ENCODE assay signal across 8 mouse cellular contexts in the genomic region with DNA sequence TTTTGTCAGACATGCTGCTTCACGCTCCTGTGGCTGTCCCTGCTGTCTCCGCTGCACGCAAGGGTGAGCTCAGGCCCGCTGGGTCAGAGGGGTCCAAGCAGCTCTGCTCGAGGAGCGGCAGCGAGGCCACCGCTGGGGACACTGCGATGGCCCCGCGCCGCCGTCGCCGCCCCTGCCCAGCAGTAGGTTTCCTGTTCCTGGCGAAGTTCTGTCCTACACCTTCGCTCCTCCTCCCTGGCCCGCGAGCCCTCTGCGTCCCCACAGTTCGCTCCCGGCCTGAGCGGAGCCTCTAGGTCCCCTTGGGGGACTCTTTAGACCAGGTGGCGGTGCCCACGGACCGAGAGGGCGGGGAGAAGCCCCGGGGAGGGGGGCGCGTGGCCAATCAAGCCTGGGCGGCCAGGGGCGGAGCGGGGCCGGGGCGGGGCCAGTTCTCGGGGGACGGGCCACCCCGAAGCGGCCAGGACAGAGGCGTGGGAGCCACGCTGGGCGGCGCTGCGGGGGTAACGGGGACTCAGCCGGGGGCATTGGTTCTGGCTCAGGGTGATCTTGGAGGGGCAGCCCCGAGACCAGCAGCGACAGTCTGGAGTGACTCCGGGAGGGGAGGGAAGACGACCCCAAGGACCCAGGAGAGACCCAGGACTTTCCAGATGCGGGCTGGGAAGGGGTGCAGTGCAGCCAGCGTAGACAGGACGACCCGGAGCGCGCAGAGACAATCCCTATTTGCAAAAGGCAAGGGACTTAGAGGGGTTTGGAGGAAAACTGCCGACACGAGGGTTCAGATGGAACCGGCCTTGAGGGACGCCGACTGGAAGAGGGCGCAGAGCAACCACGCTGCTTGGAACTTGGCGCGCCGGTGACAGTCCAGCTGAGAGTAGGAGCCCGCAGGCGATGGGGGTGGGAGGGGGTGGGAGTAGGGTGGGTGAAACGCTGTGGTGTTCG. TPM values are rescaled to one million over a fixed set of nuclear protein-coding genes. Genes with fewer than 3 reads are reported as not detected.
A peak's percentile ranks its signal among the peaks of the same experiment; 100 is the strongest.
DNase-seq lines count a peak whose midpoint lies in the region; ATAC-seq and TF ChIP-seq lines count a peak whose summit lies in the region.

A gene (minus strand): TSS at position 358 of the 939 bp plus-strand sequence.

- DNase-seq in A20 (ENCODE audit: low read depth, low spot score) (peak; percentile 95), liver (peak; percentile 85)
- DNase-seq in heart, adult 8-10 months (ENCODE audit: low spot score), result peak; percentile 90
- peak; percentile 88 for DNase-seq in kidney, adult 9 months
- peak; percentile 12 to 49 for DNase-seq in monocyte, adult 2 months (ENCODE audit: low read depth in 1 of 2, low spot score in 2 of 2)
- peak; percentile 92 for DNase-seq in spleen, postnatal 36 days (ENCODE audit: low spot score in 2 of 2)

- 0 out of 2 replicates have a peak, but pooled peaks have one; percentile 2 for TF ChIP-seq CTCF in bone marrow, adult 2 months (IDR thresholded peaks at IDR 0.05; ENCODE audit: control insufficient read depth, insufficient read depth, low read length)

- peak; percentile 94 for ATAC-seq in embryonic facial prominence, embryonic 15.5 days (ENCODE audit: insufficient number of reproducible peaks, low FRiP score, low TSS enrichment, low read depth)

- H3K9ac ChIP-seq in embryonic facial prominence, embryonic 15.5 days, result peak within 1 kb of the TSS; percentile 47

- H3K4me2 ChIP-seq in embryonic facial prominence, embryonic 15.5 days (replicated peaks), result peak within 1 kb of the TSS; percentile 98

- peaks cover 2% of the 10 kb centered on the region for H3K4me1 ChIP-seq in bone marrow, adult 2 months (ENCODE audit: control insufficient read depth, insufficient read depth, low read length)
- peaks cover 15% of the 10 kb centered on the region for H3K4me1 ChIP-seq in embryonic facial prominence, embryonic 15.5 days

- peak within 1 kb of the TSS; percentile 91 for H3K4me3 ChIP-seq in bone marrow, adult 2 months (replicated peaks; ENCODE audit: control insufficient read depth, low read depth, low read length)
- peak within 1 kb of the TSS; percentile 78 for H3K4me3 ChIP-seq in embryonic facial prominence, embryonic 15.5 days (replicated peaks)

- peak; percentile 71; the same call in 1 of the 2 replicates for TF ChIP-seq POLR2A in bone marrow, adult 2 months (IDR thresholded peaks at IDR 0.05; ENCODE audit: borderline replicate concordance, control insufficient read depth, low read depth, low read length)

- H3K27me3 ChIP-seq in embryonic facial prominence, embryonic 15.5 days, result peaks cover 9% of the 10 kb centered on the region; the same call in 1 of the 2 replicates

- peak within 1 kb of the TSS; percentile 88 for H3K27ac ChIP-seq in bone marrow, adult 2 months (ENCODE audit: control insufficient read depth, insufficient read depth, low read depth, low read length, poor library complexity)
- H3K27ac ChIP-seq in embryonic facial prominence, embryonic 15.5 days (replicated peaks), result peak within 1 kb of the TSS; percentile 71

- H3K9me3 ChIP-seq in embryonic facial prominence, embryonic 15.5 days (replicated peaks), result no peaks in the 10 kb centered on the region

- no peaks in the 10 kb centered on the region for H3K36me3 ChIP-seq in embryonic facial prominence, embryonic 15.5 days

- 1% methylated on average over 70 of the region's 70 CpGs for WGBS in bone marrow, adult 2 months
- under 1% methylated on average over 68 of the region's 70 CpGs for WGBS in embryonic facial prominence, embryonic 15.5 days

RNA-seq across cellular contexts. Expression of the gene that starts here (rescaled TPM):
- polyA plus RNA-seq in bone marrow, adult 2 months (2011; ENCODE audit: insufficient read depth, insufficient read length, low replicate concordance, missing spikeins), result 8.8 and 22.5 TPM in 2 replicates
- 13.3 and 14.4 TPM in 2 replicates for polyA plus RNA-seq in embryonic facial prominence, embryonic 15.5 days (2015; fragmentation: Nextera tagmentation; extraction: Ambion mirVana)
- total RNA-seq in heart, adult 8-10 months (2022), result 10 to 100 TPM; 19.4 to 28.1 (median 21.2) TPM

Comparison
In these comparisons a context has a peak if more than half of its experiments do, and no peak if none do; other contexts are left out.
1. Peak in every context shown above with its lines: DNase-seq, ATAC-seq, H3K4me3 ChIP-seq and H3K27ac ChIP-seq.
2. DNase-seq: peak in every context shown above with its lines; median percentile 95 in A20; 92 in spleen, postnatal 36 days; 90 in heart, adult 8-10 months; 88 in kidney, adult 9 months; 85 in liver; 30 in monocyte, adult 2 months.